In genomic region chr6:122660601-122661379, GRCm38 (mm10) we compare ENCODE assay signal across 8 mouse cellular contexts. TPM values are rescaled to one million over a fixed set of nuclear protein-coding genes. Genes with fewer than 3 reads are reported as not detected.
DNase-seq lines count a peak whose midpoint lies in the region; ATAC-seq lines count a peak whose summit lies in the region.

No protein-coding gene starts in this region.

- DNase-seq in layer of hippocampus, adult 11-12 months (ENCODE audit: low spot score) = peak; percentile 41
- DNase-seq in layer of hippocampus, adult 9-11 months = no peak
- peak; percentile 73 for DNase-seq in MN1 (ENCODE audit: low spot score)
- peak; percentile 79 for DNase-seq in cerebellum, postnatal 14 days
- DNase-seq in frontal cortex, postnatal 36 days (ENCODE audit: low spot score in 2 of 2) = peak; percentile 51 to 60
- peak; percentile 53 to 71 for DNase-seq in left cerebral cortex, postnatal 14 days (ENCODE audit: low spot score in 2 of 2)
- DNase-seq in yolk sac, embryonic 10.5 days (ENCODE audit: low spot score) = peak; percentile 51

- ATAC-seq in monocyte, adult 5-6 weeks (replicated peaks; ENCODE audit: insufficient number of reproducible peaks, low FRiP score, low TSS enrichment, poor library complexity, severe bottlenecking) = peak; percentile 54

- intact Hi-C loops in left cerebral cortex, postnatal 14 days (cut with DNase I) = loop anchor here (5.0 to 10.0 kb wide), 2 partner anchors 214 to 1602 kb away; partner anchors contain the start of gene Necap1

RNA-seq across cellular contexts. Expression of gene Dppa3, which starts 34.6 kb away (rescaled TPM):
- not detected for total RNA-seq in left cerebral cortex, postnatal 14 days (2021)
- total RNA-seq in monocyte, adult 5-6 weeks (2017) = 8.6 TPM in 1 of 3 replicates, not detected in the others

RNA-seq across cellular contexts. Expression of gene Nanog, which starts 46.5 kb away (rescaled TPM):
- total RNA-seq in left cerebral cortex, postnatal 14 days (2021) = not detected
- not detected in 3 replicates for total RNA-seq in monocyte, adult 5-6 weeks (2017)

RNA-seq across cellular contexts. Expression of gene Gdf3, which starts 50.9 kb away (rescaled TPM):
- not detected for total RNA-seq in left cerebral cortex, postnatal 14 days (2021)
- total RNA-seq in monocyte, adult 5-6 weeks (2017) = 1.7 to 3.5 TPM (median 2.5 TPM) in 3 replicates

RNA-seq across cellular contexts. Expression of gene Apobec1, which starts 58.5 kb away (rescaled TPM):
- total RNA-seq in left cerebral cortex, postnatal 14 days (2021) = 1 to 10 TPM; 1.5 to 2.4 TPM
- total RNA-seq in monocyte, adult 5-6 weeks (2017) = 129 to 219 TPM (median 170 TPM) in 3 replicates
